Mouse (Mus musculus) adrenal gland, postnatal 14 days (tissue): ENCODE measurements around the gene Krt33a. TPM values are rescaled to one million over a fixed set of nuclear protein-coding genes. Genes with fewer than 3 reads are reported as not detected.
A peak's percentile ranks its signal among the peaks of the same experiment; 100 is the strongest.

Experiments used
- DNase-seq: peaks from one replicate; pipeline ENCODE4 v3.0.0; 2021; ENCODE audit warnings: mixed read lengths
- long read RNA-seq, 2 experiments: library from polyadenylated mRNA; stranded (forward); transcript quantifications; one replicate each; pipeline ENCODE4 v2.0.0; 2021
- total RNA-seq: library from RNA; stranded (reverse); gene quantifications from 2 replicates; pipeline ENCODE4 v1.2.3, GENCODE M21; 2021

The Krt33a gene
- not detected in 2 replicates for total RNA-seq
- long read RNA-seq, experiment 1: 0 reads
- long read RNA-seq, experiment 2: 0 reads

GRCm38 (mm10) chr11:100016112-100016511, at the start of gene Krt33a:
Krt33a (minus strand) TSS chr11:100016212.
- no peak for DNase-seq

DNA sequence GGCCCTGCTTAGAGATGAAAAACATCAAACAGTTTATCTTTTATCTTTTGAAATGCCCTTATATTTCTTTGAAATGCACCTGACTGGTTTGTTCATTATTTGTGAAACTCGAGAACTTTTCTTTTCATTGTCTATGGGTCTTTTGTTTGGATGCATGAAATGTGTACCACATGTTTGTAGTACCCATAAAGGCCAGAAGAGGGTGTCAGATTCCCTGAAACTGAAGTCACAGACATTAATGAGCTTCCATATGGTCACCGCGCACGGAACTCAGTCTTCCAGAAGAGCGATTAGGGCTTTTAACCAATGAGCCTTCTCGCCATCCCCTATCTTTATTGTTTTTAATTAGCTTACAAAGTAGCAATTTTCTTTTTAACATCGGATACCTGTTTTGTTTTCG, 42.9 kb upstream of the Krt33a start:
- no peak for DNase-seq

DNA sequence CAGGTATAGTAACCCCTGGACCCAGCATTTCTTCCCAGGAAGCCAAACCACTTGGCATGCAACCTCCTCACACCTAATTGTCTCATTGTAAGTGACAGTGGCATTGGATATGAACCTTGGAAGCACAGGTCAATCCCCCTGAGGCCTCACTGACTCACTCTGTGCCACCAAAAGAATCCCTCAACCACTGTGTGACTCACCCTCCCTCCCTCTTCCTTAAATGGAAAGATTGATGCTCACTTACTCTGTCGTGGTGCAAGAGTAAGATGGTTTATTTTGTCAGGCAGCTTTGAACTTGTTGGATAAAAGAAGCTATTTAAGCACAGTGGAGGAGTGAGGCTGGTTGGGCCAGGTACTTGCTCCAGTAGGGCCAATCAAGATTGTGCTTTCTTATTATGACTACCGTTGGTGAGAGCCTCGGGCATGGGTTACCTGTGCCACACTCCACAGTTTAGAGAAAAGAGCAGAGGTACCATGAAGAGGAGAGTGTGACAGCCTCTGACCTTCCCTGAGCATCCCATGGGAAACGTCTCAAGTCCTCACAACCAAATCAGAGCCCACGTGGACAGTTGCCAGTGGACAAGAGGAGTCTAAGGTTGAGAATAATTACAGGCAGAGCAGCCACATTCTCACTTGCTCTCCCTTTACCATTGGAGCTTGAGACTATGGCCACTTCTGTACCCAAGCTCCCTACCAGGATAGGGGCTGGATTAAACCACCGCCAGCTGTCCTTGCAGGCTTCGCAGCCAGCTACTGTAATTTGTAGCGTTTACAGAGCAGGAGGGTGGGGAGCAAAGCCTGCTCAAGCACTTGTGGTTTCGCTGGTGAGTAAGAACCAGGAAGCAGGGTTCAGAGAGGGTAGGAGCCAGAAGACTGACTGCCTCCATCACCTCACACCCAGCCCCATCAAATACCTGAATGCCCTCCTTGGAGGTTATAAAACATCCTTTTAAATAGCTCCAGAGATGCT, 40.0 kb upstream of the Krt33a start:
- DNase-seq: no peak

DNA sequence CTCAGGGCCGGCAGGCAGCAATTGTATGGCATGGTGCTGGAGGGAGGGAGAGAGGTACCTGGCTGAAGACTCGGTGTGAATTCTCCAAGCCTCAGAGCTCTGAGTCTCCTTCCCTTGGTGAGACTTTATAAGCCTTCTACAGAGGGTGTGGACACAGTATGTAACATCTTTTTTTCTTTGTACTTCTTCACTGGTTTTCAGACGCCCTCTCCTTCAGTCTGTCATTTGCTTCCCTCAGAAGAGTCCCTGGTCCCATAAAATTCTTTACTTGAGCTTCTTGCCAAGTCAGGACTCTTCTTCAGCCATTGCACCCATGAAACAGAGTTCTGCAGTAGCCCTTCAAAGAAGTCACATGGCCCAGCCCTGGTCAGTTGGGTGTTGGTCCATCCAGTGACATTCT, 34.4 kb upstream of the Krt33a start, which contains the start of gene Krt31:
TSS of gene Krt31 (minus strand) at position 101 of the 400 bp plus-strand sequence.
- DNase-seq: no peak

DNA sequence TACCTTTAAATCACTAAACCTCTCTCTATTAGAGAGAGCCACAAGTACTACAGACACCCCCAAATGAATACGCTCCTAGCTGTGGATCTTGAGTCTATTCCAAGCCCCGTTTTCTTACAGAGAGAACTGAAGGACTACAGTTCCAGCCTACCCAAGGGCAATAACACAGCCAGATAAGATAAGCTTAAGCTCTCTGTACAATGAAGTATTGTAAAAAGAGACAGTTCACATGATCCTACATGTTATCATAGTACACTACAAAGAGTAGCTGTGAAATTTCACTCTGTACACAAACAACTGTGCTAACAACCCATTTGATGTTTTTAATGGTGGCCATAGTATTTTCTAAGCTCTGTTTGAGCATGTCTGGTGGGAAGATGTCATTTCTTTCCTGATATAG, 31.2 kb upstream of the Krt33a start:
- DNase-seq: no peak

DNA sequence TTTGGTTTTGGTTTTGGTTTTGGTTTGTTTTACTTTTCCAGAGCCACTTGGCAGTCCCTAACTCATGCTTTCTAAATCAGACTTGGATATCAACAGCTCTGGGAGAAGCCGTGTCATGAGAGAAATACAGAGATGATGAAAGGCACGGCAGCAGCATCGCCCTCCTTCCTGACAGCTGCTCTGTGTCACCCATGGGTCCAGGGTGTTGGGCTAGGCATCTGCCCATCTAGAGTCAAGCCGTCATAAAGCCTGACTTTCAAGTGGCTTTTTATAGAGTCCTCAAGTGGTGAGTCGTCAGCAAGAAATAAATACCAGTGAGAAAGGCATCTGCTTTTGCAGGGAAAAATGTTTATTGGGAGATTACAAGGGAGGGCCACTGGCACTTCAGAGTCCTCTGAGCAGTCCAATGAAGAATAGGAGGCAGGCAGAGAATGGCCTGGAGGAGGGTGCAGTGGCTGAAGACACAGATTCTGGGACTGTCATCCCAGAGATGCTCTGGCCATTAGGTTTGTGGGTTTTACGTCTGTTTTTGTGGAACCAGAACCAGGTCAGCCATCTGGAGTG, 30.4 kb upstream of the Krt33a start:
- no peak for DNase-seq

GRCm38 (mm10) chr11:100041454-100041853, 25.4 kb upstream of the Krt33a start, which contains the start of gene Krt34:
Krt34 (minus strand) TSS chr11:100041554.
- no peak for DNase-seq

- no peak for DNase-seq
These were observed 13.8 kb upstream of the Krt33a start, which contains the start of gene Krt33b for GRCm38 (mm10) chr11:100029768-100030167. Krt33b (minus strand) TSS chr11:100029868.

DNA sequence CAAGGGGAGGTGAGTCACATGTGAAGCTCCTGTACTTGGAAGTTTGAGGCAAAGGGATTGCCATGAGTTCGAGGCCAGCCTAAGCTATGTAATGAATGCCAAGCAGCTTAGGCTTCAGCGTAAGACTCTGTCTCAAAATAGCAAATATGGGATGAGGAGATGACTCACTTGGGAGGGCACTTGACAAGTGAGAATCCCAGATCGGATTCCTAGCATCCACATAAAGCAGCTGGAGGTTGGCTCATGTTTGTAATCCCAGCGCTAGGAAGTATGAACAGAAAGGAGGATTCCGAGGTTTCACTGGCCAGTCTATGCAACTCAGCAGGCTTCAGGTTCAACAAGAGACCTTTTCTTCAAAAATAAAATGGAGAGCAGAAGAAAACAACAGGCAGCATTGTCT, 5.4 kb upstream of the Krt33a start:
- DNase-seq: no peak

GRCm38 (mm10) chr11:100019466-100019865, 3.5 kb upstream of the Krt33a start:
- no peak for DNase-seq

- DNase-seq: no peak
These were observed 2.3 kb downstream of the Krt33a start for GRCm38 (mm10) chr11:100013691-100014171.

- DNase-seq: no peak
These were observed 5.3 kb downstream of the Krt33a start for GRCm38 (mm10) chr11:100010682-100011081.

GRCm38 (mm10) chr11:100008336-100008735, 7.7 kb downstream of the Krt33a start:
- DNase-seq: no peak

DNA sequence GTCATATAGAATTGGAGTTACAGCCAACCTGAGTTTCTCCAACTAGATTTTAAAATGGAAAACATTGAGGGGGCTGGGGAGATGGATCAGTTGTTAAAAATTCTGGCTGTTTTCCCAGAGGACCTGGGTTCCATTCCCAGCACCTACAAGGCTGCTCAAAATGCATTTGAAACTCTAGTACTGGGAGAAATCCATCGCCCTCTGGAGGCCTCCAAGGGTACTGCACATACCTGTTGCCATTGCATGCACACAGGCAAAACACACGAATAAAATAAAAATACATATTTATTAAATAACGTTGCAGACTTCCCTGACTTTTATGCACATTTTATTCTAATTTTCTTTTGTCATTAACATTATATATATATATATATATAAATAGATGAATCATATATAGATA, 9.4 kb downstream of the Krt33a start:
- peak; percentile 14 for DNase-seq

DNA sequence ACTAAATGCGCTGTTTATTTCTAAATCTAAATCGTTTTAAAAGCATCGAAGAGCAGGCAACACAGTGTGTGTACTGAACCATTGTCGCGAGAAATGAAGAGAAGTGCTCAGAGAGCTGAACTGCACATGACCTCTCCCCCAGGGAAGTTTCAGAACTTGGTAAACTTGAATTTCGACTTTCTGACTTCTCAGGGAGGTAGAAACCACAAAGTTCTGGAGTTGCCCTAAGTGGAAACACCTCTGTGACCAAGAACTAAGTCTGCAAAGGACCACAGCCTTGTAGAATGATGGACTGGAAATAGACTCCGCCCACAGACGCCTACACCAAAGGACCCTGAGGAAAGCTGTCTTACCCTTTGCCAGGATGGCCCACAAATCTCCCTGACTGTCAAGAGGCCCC, 10.1 kb downstream of the Krt33a start:
- DNase-seq: no peak

- DNase-seq: peak; percentile 62
These were observed 11.2 kb downstream of the Krt33a start for GRCm38 (mm10) chr11:100004846-100005245.

- no peak for DNase-seq
These were observed 16.9 kb downstream of the Krt33a start for GRCm38 (mm10) chr11:99999091-99999490.

DNA sequence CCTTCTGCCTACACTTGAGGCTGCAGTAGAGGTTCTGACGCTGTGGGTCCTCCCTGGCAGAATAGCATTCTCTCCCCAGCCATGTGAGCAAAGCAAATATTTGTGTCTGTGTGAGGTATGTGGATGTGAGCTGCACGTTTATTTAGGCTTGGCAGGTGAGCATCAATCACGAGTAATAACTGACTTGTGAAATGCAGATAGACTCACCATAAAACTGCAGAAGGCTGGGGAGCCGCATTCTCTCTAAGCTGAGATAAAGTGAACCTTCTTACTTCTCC, 21.7 kb downstream of the Krt33a start:
- no peak for DNase-seq

GRCm38 (mm10) chr11:99993620-99994383, 22.2 kb downstream of the Krt33a start, which contains the start of gene Krtap17-1:
Krtap17-1 (minus strand) TSS chr11:99993994.
- DNase-seq: no peak

GRCm38 (mm10) chr11:99990571-99990970, 25.4 kb downstream of the Krt33a start:
- DNase-seq: no peak

- DNase-seq: peak; percentile 49
These were observed 26.1 kb downstream of the Krt33a start for GRCm38 (mm10) chr11:99989881-99990405.

GRCm38 (mm10) chr11:99988530-99988929, 27.5 kb downstream of the Krt33a start:
- DNase-seq: no peak
